Mouse (Mus musculus) small intestine, adult 2 months (tissue): Measurements from ENCODE around the gene Sult4a1.
A peak's percentile ranks its signal among the peaks of the same experiment; 100 is the strongest.

Experiments used
- CTCF ChIP-seq: fragments of 200-500 bp; IDR thresholded peaks from 2 replicates; pipeline ENCODE4 v1.5.1; 2012; ENCODE audit warnings: low read depth, mild to moderate bottlenecking, control low read depth, inconsistent platforms, low read length, moderate library complexity, mixed read lengths; ENCODE audit not compliant: insufficient replicate concordance, insufficient read length; ENCODE audit errors: extremely low read depth
- POLR2A ChIP-seq: fragments of 200-500 bp; IDR thresholded peaks from 2 replicates; pipeline ENCODE4 v1.6.1; 2012; ENCODE audit warnings: low read depth, mild to moderate bottlenecking, control low read depth, inconsistent platforms, low read length, moderate library complexity

- TF ChIP-seq POLR2A: no peak
- TF ChIP-seq CTCF: peak; percentile 67; the same call in 1 of the 2 replicates
Observed at GRCm38 (mm10) chr15:84135472-84135871, 29.9 kb upstream of the Sult4a1 start.
